Mouse (Mus musculus) midbrain, postnatal 0 days (tissue): ENCODE results near the gene Txndc5. TPM values are rescaled to one million over a fixed set of nuclear protein-coding genes. Genes with fewer than 3 reads are reported as not detected.

ENCODE experiments used
- ATAC-seq: fragments of 200-750 bp; cut with Nextera tagmentation; 2 replicates; pipeline ENCODE4 v1.8.0; 2017; ENCODE audit warnings: moderate number of reproducible peaks, mild to moderate bottlenecking, moderate TSS enrichment, moderate library complexity; ENCODE audit not compliant: low FRiP score
- DNase-seq: peaks from one replicate; pipeline ENCODE4 v3.0.0-alpha.2; 2015; ENCODE audit warnings: low spot score
- H3K27ac ChIP-seq: fragments of 300-500 bp; sonication (generic); 2 replicates; pipeline ENCODE4 v1.5.1; 2014; ENCODE audit warnings: low read depth, mild to moderate bottlenecking, low read length, mixed read lengths
- H3K27me3 ChIP-seq: fragments of 300-500 bp; sonication (generic); 2 replicates; pipeline ENCODE4 v1.6.1; 2014; ENCODE audit warnings: low read length, control low read depth, mixed read lengths; ENCODE audit not compliant: insufficient read depth
- H3K36me3 ChIP-seq: fragments of 300-500 bp; sonication (generic); 2 replicates; pipeline ENCODE4 v1.6.1; 2014; ENCODE audit warnings: low read length, control low read depth, mixed read lengths; ENCODE audit not compliant: insufficient read depth
- H3K4me1 ChIP-seq: fragments of 300-500 bp; sonication (generic); 2 replicates; pipeline ENCODE4 v1.6.1; 2014; ENCODE audit warnings: mild to moderate bottlenecking, control low read depth, antibody characterized with exemption, low read length, mixed read lengths; ENCODE audit not compliant: insufficient read depth
- H3K4me2 ChIP-seq: fragments of 300-500 bp; sonication (generic); 2 replicates; pipeline ENCODE4 v1.6.1; 2014; ENCODE audit warnings: low read depth, mild to moderate bottlenecking, low read length, mixed read lengths; ENCODE audit not compliant: poor library complexity, severe bottlenecking
- H3K4me3 ChIP-seq: fragments of 300-500 bp; sonication (generic); 2 replicates; pipeline ENCODE4 v1.5.1; 2014; ENCODE audit warnings: low read depth, mild to moderate bottlenecking, low read length, moderate library complexity
- H3K9ac ChIP-seq: fragments of 300-500 bp; sonication (generic); replicated peaks from 2 replicates; pipeline ENCODE4 v1.6.1; 2014; ENCODE audit warnings: mild to moderate bottlenecking, low read length, moderate library complexity, mixed read lengths; ENCODE audit not compliant: poor library complexity, severe bottlenecking
- H3K9me3 ChIP-seq: fragments of 300-500 bp; sonication (generic); 2 replicates; pipeline ENCODE4 v1.6.1; 2016; ENCODE audit warnings: low read length, control low read depth
- CTCF ChIP-seq: IDR thresholded peaks from 2 replicates; pipeline ENCODE4 v1.5.1; 2016; ENCODE audit warnings: antibody characterized with exemption, mild to moderate bottlenecking
- WGBS: fragments of 180-500 bp; shearing (Covaris S2); extraction: QIAGEN DNeasy Blood & Tissue Kit; methylation state at CpG from one replicate; pipeline ENCODE4 v1.1.7; 2014; 5-methylcytosine and 5-hydroxymethylcytosine counted together
- polyA plus RNA-seq: library from polyadenylated mRNA; unstranded; fragments of >200 nt; fragmentation: Nextera tagmentation; extraction: Ambion mirVana; gene quantifications from 2 replicates; pipeline ENCODE4 v1.2.1, GENCODE M21; 2015
- total RNA-seq: library from RNA; depleted of rRNA; stranded (reverse); fragments of >200 nt; gene quantifications from 2 replicates; pipeline ENCODE4 v1.2.3, GENCODE M21; 2014

The Txndc5 gene
- total and polyA plus RNA-seq, 2 experiments from 2014 or later = 80.7 to 92.6 TPM

GRCm38 (mm10) chr13:38513921-38514320, 14.7 kb downstream of the Txndc5 start:
- H3K4me3 ChIP-seq = no peak overlapping the region
- no peaks in the 10 kb centered on the region for H3K4me1 ChIP-seq
- H3K9ac ChIP-seq = no peak overlapping the region
- H3K27me3 ChIP-seq = no peaks in the 10 kb centered on the region
- ATAC-seq = no peak
- TF ChIP-seq CTCF = no peak
- no peaks in the 10 kb centered on the region for H3K9me3 ChIP-seq
- no peak overlapping the region for H3K4me2 ChIP-seq
- H3K27ac ChIP-seq = no peak overlapping the region
- 93% methylated on average over 7 of the region's 7 CpGs for WGBS
- no peak for DNase-seq
- peaks cover 42% of the 10 kb centered on the region for H3K36me3 ChIP-seq

- DNase-seq = no peak
- no peak overlapping the region for H3K4me2 ChIP-seq
- 75% methylated on average over 10 of the region's 10 CpGs for WGBS
- H3K4me1 ChIP-seq = no peaks in the 10 kb centered on the region
- H3K9ac ChIP-seq = no peak overlapping the region
- no peak overlapping the region for H3K4me3 ChIP-seq
- H3K36me3 ChIP-seq = peaks cover 32% of the 10 kb centered on the region
- no peak for TF ChIP-seq CTCF
- no peak overlapping the region for H3K27ac ChIP-seq
- no peak for ATAC-seq
- no peaks in the 10 kb centered on the region for H3K9me3 ChIP-seq
- no peaks in the 10 kb centered on the region for H3K27me3 ChIP-seq
Observed at GRCm38 (mm10) chr13:38511979-38512378, 16.6 kb downstream of the Txndc5 start.

GRCm38 (mm10) chr13:38509681-38510341, 18.8 kb downstream of the Txndc5 start:
- no peaks in the 10 kb centered on the region for H3K4me1 ChIP-seq
- H3K9me3 ChIP-seq = no peaks in the 10 kb centered on the region
- no peak overlapping the region for H3K9ac ChIP-seq
- H3K4me3 ChIP-seq = no peak overlapping the region
- 91% methylated on average over 8 of the region's 8 CpGs for WGBS
- peaks cover 43% of the 10 kb centered on the region for H3K36me3 ChIP-seq
- no peaks in the 10 kb centered on the region for H3K27me3 ChIP-seq
- ATAC-seq (no peak), DNase-seq (peak; percentile 12)
- no peak overlapping the region for H3K27ac ChIP-seq
- H3K4me2 ChIP-seq = no peak overlapping the region
- TF ChIP-seq CTCF = no peak

GRCm38 (mm10) chr13:38506936-38507335, 21.7 kb downstream of the Txndc5 start:
- H3K27me3 ChIP-seq = no peaks in the 10 kb centered on the region
- no peak overlapping the region for H3K9ac ChIP-seq
- H3K27ac ChIP-seq = no peak overlapping the region
- no peak overlapping the region for H3K4me3 ChIP-seq
- H3K36me3 ChIP-seq = peaks cover 47% of the 10 kb centered on the region
- H3K4me2 ChIP-seq = no peak overlapping the region
- ATAC-seq = no peak
- no peak for DNase-seq
- H3K4me1 ChIP-seq = no peaks in the 10 kb centered on the region
- 97% methylated on average over 10 of the region's 10 CpGs for WGBS
- no peaks in the 10 kb centered on the region for H3K9me3 ChIP-seq
- TF ChIP-seq CTCF = no peak

DNA sequence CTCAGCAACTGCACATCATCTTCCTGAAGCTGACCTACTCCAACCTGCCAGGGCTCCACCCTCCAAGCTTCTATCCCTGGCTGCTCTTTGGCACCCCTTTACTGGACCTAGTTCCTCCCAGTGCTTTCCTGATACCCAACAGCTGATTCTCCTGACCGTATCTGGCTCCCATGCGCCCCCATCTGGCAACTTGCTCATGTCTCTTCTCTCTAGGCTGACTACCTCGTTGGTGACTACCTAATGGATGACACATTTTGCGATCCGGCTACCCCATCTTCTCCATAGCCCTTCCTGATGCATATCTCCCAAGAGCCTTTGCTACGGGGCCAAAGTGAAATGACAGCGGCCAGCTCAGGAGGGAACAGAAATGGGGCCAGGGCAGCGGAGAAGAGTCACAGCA, 22.3 kb downstream of the Txndc5 start:
- H3K36me3 ChIP-seq = peaks cover 54% of the 10 kb centered on the region
- 87% methylated on average over 8 of the region's 8 CpGs for WGBS

DNA sequence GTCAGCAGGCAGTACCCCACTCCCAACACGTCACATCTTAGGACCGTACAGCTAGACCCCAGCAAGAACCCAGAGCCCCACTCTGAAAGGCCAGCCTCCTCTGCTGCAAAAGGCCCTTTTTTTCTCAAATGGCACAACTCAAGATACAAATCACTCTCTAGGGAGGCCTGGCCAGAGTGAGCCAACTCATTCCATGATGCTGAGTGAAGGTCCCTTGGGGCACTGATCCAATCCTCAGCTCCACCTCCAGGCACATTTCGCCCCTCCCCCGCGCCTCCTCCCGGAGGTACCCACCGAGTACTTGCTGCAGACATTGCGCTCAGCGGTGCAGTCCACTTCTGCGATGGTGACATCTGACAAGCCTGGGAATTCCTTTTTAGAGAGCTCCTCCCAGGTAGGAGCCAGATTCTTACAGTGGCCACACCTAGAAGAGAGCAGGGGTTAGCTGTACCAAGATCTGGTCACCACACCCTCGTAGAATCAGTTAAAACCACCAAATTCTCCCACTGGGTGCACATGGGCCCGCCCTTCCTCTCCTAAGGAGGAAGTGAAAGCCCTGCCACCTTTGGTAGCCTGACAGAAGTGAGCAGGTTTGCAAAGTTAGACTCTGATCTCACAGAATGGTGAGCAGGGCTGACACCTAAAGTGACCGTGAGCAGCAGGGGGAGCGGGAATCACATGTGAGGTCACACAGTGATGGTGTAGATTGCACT, 25.3 kb downstream of the Txndc5 start:
- ATAC-seq = no peak
- 91% methylated on average over 14 of the region's 14 CpGs for WGBS
- peak; percentile 9 for DNase-seq

More for the DNA sequence above, 22.3 kb downstream of the Txndc5 start:
- ATAC-seq (no peak), DNase-seq (peak; percentile 24)
- Histone ChIP-seq H3K27ac (no peak overlapping the region), H3K9ac (no peak overlapping the region), H3K27me3 (no peaks in the 10 kb centered on the region), H3K9me3 (no peaks in the 10 kb centered on the region), H3K4me2 (no peak overlapping the region), H3K4me1 (no peaks in the 10 kb centered on the region), H3K4me3 (no peak overlapping the region)
- TF ChIP-seq CTCF = peak; percentile 61

More for the DNA sequence above, 25.3 kb downstream of the Txndc5 start:
- Histone ChIP-seq H3K4me1 (no peaks in the 10 kb centered on the region), H3K4me3 (no peak overlapping the region), H3K27me3 (no peaks in the 10 kb centered on the region), H3K4me2 (no peak overlapping the region), H3K9ac (no peak overlapping the region), H3K27ac (no peak overlapping the region), H3K9me3 (no peaks in the 10 kb centered on the region), H3K36me3 (peaks cover 66% of the 10 kb centered on the region)
- TF ChIP-seq CTCF = no peak
